Mouse (Mus musculus) cerebellum, adult 2 months (tissue): ENCODE measurements around the gene Dlg1.

Source experiments
- CTCF ChIP-seq: fragments of 200-500 bp; IDR thresholded peaks from 2 replicates; pipeline ENCODE4 v1.5.1; 2011; ENCODE audit warnings: low read depth, mild to moderate bottlenecking, control low read depth, low read length, moderate library complexity, borderline replicate concordance; ENCODE audit not compliant: insufficient read depth
- POLR2A ChIP-seq: fragments of 200-500 bp; IDR thresholded peaks from 2 replicates; pipeline ENCODE4 v1.6.1; 2011; ENCODE audit warnings: low read length, control low read depth, borderline replicate concordance; ENCODE audit not compliant: insufficient read depth

DNA sequence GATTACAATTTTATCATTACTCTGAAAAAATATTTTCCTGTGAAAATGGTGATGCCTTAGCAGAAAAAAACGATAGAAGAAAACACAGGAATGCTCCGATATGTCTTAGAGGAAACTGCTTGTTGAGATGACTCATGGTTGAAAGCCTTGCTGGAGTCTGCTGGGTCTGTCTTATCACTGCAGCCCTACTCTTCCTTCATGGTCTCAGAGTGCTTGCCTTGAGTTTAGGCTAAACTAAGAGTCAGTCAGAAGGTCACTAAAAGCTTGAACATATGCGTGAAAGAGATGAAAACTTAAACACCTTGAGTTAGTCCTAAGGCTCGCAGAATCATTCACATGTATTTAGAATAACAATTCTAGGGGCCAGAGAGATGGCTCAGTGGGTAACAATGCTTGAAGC, 14.2 kb downstream of the Dlg1 start:
- no peak for TF ChIP-seq CTCF
- no peak for TF ChIP-seq POLR2A
